Comparison of ENCODE assay signal across 8 mouse cellular contexts in the genomic region with DNA sequence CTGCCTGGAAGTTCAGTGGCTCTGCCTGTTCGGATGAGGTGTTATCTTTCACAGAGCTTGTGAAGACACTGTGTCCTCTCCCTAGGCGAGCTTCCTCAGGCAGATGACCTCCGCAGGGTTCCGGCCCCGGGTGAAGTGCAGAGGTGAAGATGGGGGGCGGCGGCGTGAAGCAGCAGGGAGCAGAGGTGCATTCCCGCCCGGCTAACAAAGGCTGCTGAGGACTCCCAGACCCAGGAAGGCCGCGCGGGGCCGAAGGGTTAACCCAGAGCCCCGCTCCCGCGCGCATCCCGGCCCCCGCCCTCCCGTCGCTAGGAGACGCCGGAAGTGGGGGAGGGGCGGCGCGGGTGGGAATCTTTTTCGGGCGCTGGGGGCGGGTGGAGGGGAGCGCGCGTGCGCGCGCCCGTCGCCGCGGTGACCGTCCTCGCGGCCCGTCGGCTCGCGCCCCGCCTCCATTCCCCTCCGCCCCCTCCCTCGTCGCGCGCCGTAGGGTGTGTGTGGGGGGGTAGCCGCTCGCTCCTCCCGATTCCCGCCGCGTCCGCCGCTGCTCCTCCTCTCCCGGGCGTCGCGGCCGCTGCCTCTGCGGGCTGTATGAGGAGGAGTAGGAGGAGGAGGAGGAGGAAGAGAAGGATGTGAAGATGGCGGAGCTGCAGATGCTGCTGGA. TPM values are rescaled to one million over a fixed set of nuclear protein-coding genes. Genes with fewer than 3 reads are reported as not detected.
DNase-seq lines count a peak whose midpoint lies in the region; ATAC-seq and TF ChIP-seq lines count a peak whose summit lies in the region.

TSS of gene Abi2 (plus strand) at position 452 of the 661 bp plus-strand sequence.

- no peak for TF ChIP-seq CTCF in ES-Bruce4 (IDR thresholded peaks at IDR 0.05; ENCODE audit: low read depth, low read length)

- WGBS in forebrain, embryonic 13.5 days, result under 1% methylated on average over 42 of the region's 69 CpGs
- 2% methylated on average over 51 of the region's 69 CpGs for WGBS in liver, embryonic 15.5 days (ENCODE audit: insufficient replicate concordance)
- WGBS in neural tube, embryonic 12.5 days, result under 1% methylated on average over 61 of the region's 69 CpGs

- TF ChIP-seq POLR2A in ES-Bruce4 (IDR thresholded peaks at IDR 0.05; ENCODE audit: insufficient read depth, low read length), result peak; percentile 21

- no peaks in the 10 kb centered on the region for H3K4me1 ChIP-seq in ES-Bruce4 (ENCODE audit: control insufficient read depth, insufficient read depth, low read length)
- H3K4me1 ChIP-seq in forebrain, embryonic 13.5 days, result peaks cover 26% of the 10 kb centered on the region
- peaks cover 13% of the 10 kb centered on the region for H3K4me1 ChIP-seq in liver, embryonic 15.5 days (replicated peaks)
- peaks cover 5% of the 10 kb centered on the region; the same call in 1 of the 2 replicates for H3K4me1 ChIP-seq in neural tube, embryonic 12.5 days

- H3K9me3 ChIP-seq in ES-Bruce4 (replicated peaks; ENCODE audit: control insufficient read depth, insufficient read depth, low read length, poor library complexity, severe bottlenecking), result no peaks in the 10 kb centered on the region
- no peaks in the 10 kb centered on the region for H3K9me3 ChIP-seq in forebrain, embryonic 13.5 days (replicated peaks)
- no peaks in the 10 kb centered on the region for H3K9me3 ChIP-seq in liver, embryonic 15.5 days (replicated peaks)
- no peaks in the 10 kb centered on the region for H3K9me3 ChIP-seq in neural tube, embryonic 12.5 days

- H3K36me3 ChIP-seq in ES-Bruce4 (ENCODE audit: control insufficient read depth, insufficient read depth, low read length, poor library complexity, severe bottlenecking), result no peaks in the 10 kb centered on the region
- H3K36me3 ChIP-seq in forebrain, embryonic 13.5 days (ENCODE audit: poor library complexity, severe bottlenecking), result no peaks in the 10 kb centered on the region
- no peaks in the 10 kb centered on the region for H3K36me3 ChIP-seq in liver, embryonic 15.5 days (replicated peaks)
- no peaks in the 10 kb centered on the region for H3K36me3 ChIP-seq in neural tube, embryonic 12.5 days

- peak within 1 kb of the TSS; percentile 78 for H3K27ac ChIP-seq in ES-Bruce4 (ENCODE audit: insufficient read depth, low read length)
- peak within 1 kb of the TSS; percentile 97 for H3K27ac ChIP-seq in forebrain, embryonic 13.5 days
- H3K27ac ChIP-seq in liver, embryonic 15.5 days (replicated peaks), result peak within 1 kb of the TSS; percentile 74
- H3K27ac ChIP-seq in neural tube, embryonic 12.5 days, result peak within 1 kb of the TSS; percentile 95

- intact Hi-C loops in heart, postnatal 10 days (cut with DNase I), result loop anchor here (1.0 to 5.0 kb wide), 3 partner anchors 66 to 453 kb away; partner anchors contain the start of genes Cyp20a1 and Raph1

- H3K9ac ChIP-seq in ES-Bruce4 (ENCODE audit: low read depth, poor library complexity, severe bottlenecking), result peak within 1 kb of the TSS; percentile 82
- H3K9ac ChIP-seq in forebrain, embryonic 13.5 days, result peak within 1 kb of the TSS; percentile 90
- H3K9ac ChIP-seq in liver, embryonic 15.5 days, result peak within 1 kb of the TSS; percentile 75
- H3K9ac ChIP-seq in neural tube, embryonic 12.5 days, result peak within 1 kb of the TSS; percentile 92

- no peaks in the 10 kb centered on the region for H3K27me3 ChIP-seq in ES-Bruce4 (ENCODE audit: control insufficient read depth, insufficient read depth, low read length, poor library complexity, severe bottlenecking)
- no peaks in the 10 kb centered on the region for H3K27me3 ChIP-seq in forebrain, embryonic 13.5 days
- H3K27me3 ChIP-seq in liver, embryonic 15.5 days, result no peaks in the 10 kb centered on the region
- no peaks in the 10 kb centered on the region for H3K27me3 ChIP-seq in neural tube, embryonic 12.5 days (replicated peaks)

- TF ChIP-seq EP300 in ES-Bruce4 (IDR thresholded peaks at IDR 0.05; ENCODE audit: insufficient read depth, low read depth, low read length), result peak; percentile 14; the same call in 1 of the 2 replicates

- peak within 1 kb of the TSS; percentile 68 for H3K4me2 ChIP-seq in forebrain, embryonic 13.5 days
- H3K4me2 ChIP-seq in liver, embryonic 15.5 days, result peak within 1 kb of the TSS; percentile 96
- peak within 1 kb of the TSS; percentile 60 for H3K4me2 ChIP-seq in neural tube, embryonic 12.5 days (replicated peaks)

- peak; percentile 67 for DNase-seq in c-Kit-positive CD71-positive TER-119-positive erythroid progenitor cells, embryonic 14.5 days (ENCODE audit: low spot score)
- DNase-seq in heart, postnatal 10 days, result peak; percentile 94 to 95
- peak; percentile 97 to 98 for DNase-seq in kidney, postnatal 4 days
- DNase-seq in telencephalon, adult 2 months (ENCODE audit: low read depth, low spot score), result peak; percentile 71

- ATAC-seq in forebrain, embryonic 13.5 days, result peak; percentile 93
- peak; percentile 89 for ATAC-seq in liver, embryonic 15.5 days (ENCODE audit: insufficient read depth)
- peak; percentile 96 for ATAC-seq in neural tube, embryonic 12.5 days (ENCODE audit: low FRiP score, low read depth)

- peak within 1 kb of the TSS; percentile 93 for H3K4me3 ChIP-seq in ES-Bruce4 (ENCODE audit: low read depth, low read length)
- peak within 1 kb of the TSS; percentile 91 for H3K4me3 ChIP-seq in forebrain, embryonic 13.5 days
- peak within 1 kb of the TSS; percentile 81 for H3K4me3 ChIP-seq in liver, embryonic 15.5 days (replicated peaks)
- peak within 1 kb of the TSS; percentile 88 for H3K4me3 ChIP-seq in neural tube, embryonic 12.5 days

RNA-seq across cellular contexts. Expression of gene Abi2, which starts in this region (rescaled TPM):
- 47.0 and 53.4 TPM in 2 replicates for polyA plus RNA-seq in ES-Bruce4 (2011; ENCODE audit: insufficient read depth, insufficient read length, low read depth, missing spikeins)
- polyA plus RNA-seq in forebrain, embryonic 13.5 days (2015; fragmentation: Nextera tagmentation; extraction: Ambion mirVana), result 55.0 and 58.0 TPM in 2 replicates
- 10 to 100 TPM; 32.0 to 38.8 TPM for total RNA-seq in heart, postnatal 10 days (2021)
- polyA plus RNA-seq in liver, embryonic 15.5 days (2015; fragmentation: Nextera tagmentation; extraction: Ambion mirVana), result 3.1 and 3.4 TPM in 2 replicates
- polyA plus RNA-seq in neural tube, embryonic 12.5 days (2016; fragmentation: Nextera tagmentation; extraction: Ambion mirVana), result 60.5 and 66.7 TPM in 2 replicates

Comparison
In these comparisons a context has a peak if more than half of its experiments do, and no peak if none do; other contexts are left out.
1. Peak in every context shown above with its lines: DNase-seq, ATAC-seq, H3K4me3 ChIP-seq and H3K27ac ChIP-seq.
2. RNA of gene Abi2 (polyA plus RNA-seq): 60.5 to 66.7 TPM in neural tube, embryonic 12.5 days, 55.0 to 58.0 TPM in forebrain, embryonic 13.5 days and 47.0 to 53.4 TPM in ES-Bruce4; 3.1 to 3.4 TPM in liver, embryonic 15.5 days; every median in the first group is over 10 times any median in the second.